In genomic region chr2:95448897-95449296, GRCm38 (mm10) we compare ENCODE assay signal across 10 mouse cellular contexts.
DNase-seq lines count a peak whose midpoint lies in the region; ATAC-seq lines count a peak whose summit lies in the region.
"Had no signal": no experiment of that assay in that cellular context is flagged by ENCODE, and none has a peak within 500 bp of the region (broad histone marks: within the 10 kb centered on the region; RNA-seq: fewer than 3 reads in every experiment).

No protein-coding gene starts in this region.

- peak; percentile 66; the same call in 1 of the 2 replicates for ATAC-seq in hindbrain, embryonic 14.5 days (ENCODE audit: low FRiP score)
- ATAC-seq in midbrain, embryonic 15.5 days (replicated peaks): peak; percentile 94
- ATAC-seq in inflammation-experienced regulatory T-cells, adult 6 months: no peak
- ATAC-seq in megakaryocyte, adult 5-6 weeks (ENCODE audit: poor library complexity, severe bottlenecking): no peak

- no peak overlapping the region for H3K4me3 ChIP-seq in embryonic facial prominence, embryonic 10.5 days
- no peak overlapping the region for H3K4me3 ChIP-seq in hindbrain, embryonic 14.5 days (replicated peaks; ENCODE audit: low read length)
- no peak overlapping the region for H3K4me3 ChIP-seq in midbrain, embryonic 15.5 days
- H3K4me3 ChIP-seq: heart, embryonic 12.5 days had no signal

- no peak overlapping the region for H3K4me2 ChIP-seq in hindbrain, embryonic 14.5 days (replicated peaks)
- H3K4me2 ChIP-seq in midbrain, embryonic 15.5 days: no peak overlapping the region
- H3K4me2 ChIP-seq: heart, embryonic 12.5 days had no signal

- 2% methylated on average over 1 of the region's 1 CpGs for WGBS in embryonic facial prominence, embryonic 10.5 days
- 0% methylated on average over 1 of the region's 1 CpGs for WGBS in hindbrain, embryonic 14.5 days
- 0% methylated on average over 1 of the region's 1 CpGs for WGBS in midbrain, embryonic 15.5 days

- H3K36me3 ChIP-seq in embryonic facial prominence, embryonic 10.5 days (replicated peaks): no peaks in the 10 kb centered on the region
- no peaks in the 10 kb centered on the region for H3K36me3 ChIP-seq in hindbrain, embryonic 14.5 days (replicated peaks; ENCODE audit: control insufficient read depth, insufficient read depth)
- H3K36me3 ChIP-seq in midbrain, embryonic 15.5 days (replicated peaks): no peaks in the 10 kb centered on the region
- H3K36me3 ChIP-seq: heart, embryonic 12.5 days had no signal

- DNase-seq in ZHBTc4 (ENCODE audit: low read depth, low spot score): peak; percentile 74
- DNase-seq in embryonic facial prominence, embryonic 10.5 days (ENCODE audit: low spot score): peak; percentile 53
- DNase-seq in hindbrain, embryonic 14.5 days (ENCODE audit: low spot score): no peak
- DNase-seq in urinary bladder, postnatal 36 days (ENCODE audit: low spot score in 2 of 2): no peak
- no peak for DNase-seq in spleen, postnatal 14 days (ENCODE audit: low spot score in 2 of 2)
- DNase-seq: cerebellum, postnatal 25 days had no signal

- no peaks in the 10 kb centered on the region for H3K9me3 ChIP-seq in embryonic facial prominence, embryonic 10.5 days
- H3K9me3 ChIP-seq in hindbrain, embryonic 14.5 days (ENCODE audit: control insufficient read depth, low read length): no peaks in the 10 kb centered on the region
- no peaks in the 10 kb centered on the region for H3K9me3 ChIP-seq in midbrain, embryonic 15.5 days
- H3K9me3 ChIP-seq: heart, embryonic 12.5 days had no signal

- no peak overlapping the region for H3K27ac ChIP-seq in embryonic facial prominence, embryonic 10.5 days (replicated peaks)
- no peak overlapping the region; the same call in 1 of the 2 replicates for H3K27ac ChIP-seq in hindbrain, embryonic 14.5 days
- no peak overlapping the region for H3K27ac ChIP-seq in midbrain, embryonic 15.5 days

- H3K27me3 ChIP-seq in embryonic facial prominence, embryonic 10.5 days (replicated peaks; ENCODE audit: low read depth, poor library complexity, severe bottlenecking): no peaks in the 10 kb centered on the region
- H3K27me3 ChIP-seq in hindbrain, embryonic 14.5 days (ENCODE audit: control insufficient read depth, insufficient read depth, low read length): no peaks in the 10 kb centered on the region
- H3K27me3 ChIP-seq in midbrain, embryonic 15.5 days (replicated peaks): no peaks in the 10 kb centered on the region
- H3K27me3 ChIP-seq: heart, embryonic 12.5 days had no signal

- 0 out of 2 replicates have a peak, but pooled peaks cover 3% of the 10 kb centered on the region for H3K4me1 ChIP-seq in embryonic facial prominence, embryonic 10.5 days
- H3K4me1 ChIP-seq in hindbrain, embryonic 14.5 days (replicated peaks; ENCODE audit: control insufficient read depth, insufficient read depth, low read length): 0 out of 2 replicates have a peak, but pooled peaks cover 5% of the 10 kb centered on the region
- H3K4me1 ChIP-seq in midbrain, embryonic 15.5 days: peaks cover 5% of the 10 kb centered on the region; the same call in 1 of the 2 replicates
- H3K4me1 ChIP-seq: heart, embryonic 12.5 days had no signal

- no peak overlapping the region for H3K9ac ChIP-seq in hindbrain, embryonic 14.5 days
- no peak overlapping the region for H3K9ac ChIP-seq in midbrain, embryonic 15.5 days
- H3K9ac ChIP-seq: heart, embryonic 12.5 days had no signal

Comparison
In these comparisons a context has a peak if more than half of its experiments do, and no peak if none do; other contexts are left out.
1. DNase-seq: peak in ZHBTc4 (single experiment) and embryonic facial prominence, embryonic 10.5 days (single experiment); none in hindbrain, embryonic 14.5 days (single experiment), urinary bladder, postnatal 36 days (0 of 2) and spleen, postnatal 14 days (0 of 2).
2. ATAC-seq: peak in hindbrain, embryonic 14.5 days (single experiment) and midbrain, embryonic 15.5 days (single experiment); none in inflammation-experienced regulatory T-cells, adult 6 months (single experiment) and megakaryocyte, adult 5-6 weeks (single experiment).